Mouse (Mus musculus) liver, embryonic 15.5 days (tissue): ENCODE results near the gene Fbxw10. TPM values are rescaled to one million over a fixed set of nuclear protein-coding genes. Genes with fewer than 3 reads are reported as not detected.

Experiments used
- ATAC-seq: fragments of 200-750 bp; cut with Nextera tagmentation; 2 replicates; pipeline ENCODE4 v1.8.0; 2017; ENCODE audit warnings: moderate number of reproducible peaks, mild to moderate bottlenecking, moderate library complexity; ENCODE audit not compliant: insufficient read depth
- H3K27ac ChIP-seq: fragments of 300-500 bp; sonication (generic); replicated peaks from 2 replicates; pipeline ENCODE4 v1.5.1; 2015; ENCODE audit warnings: mild to moderate bottlenecking, inconsistent platforms
- H3K27me3 ChIP-seq: fragments of 300-500 bp; sonication (generic); 2 replicates; pipeline ENCODE4 v1.6.1; 2015; ENCODE audit warnings: mild to moderate bottlenecking, inconsistent platforms
- H3K36me3 ChIP-seq: fragments of 300-500 bp; sonication (generic); replicated peaks from 2 replicates; pipeline ENCODE4 v1.6.1; 2015; ENCODE audit warnings: moderate library complexity, mild to moderate bottlenecking, inconsistent platforms
- H3K4me1 ChIP-seq: fragments of 300-500 bp; sonication (generic); replicated peaks from 2 replicates; pipeline ENCODE4 v1.6.1; 2015; ENCODE audit warnings: inconsistent platforms
- H3K4me2 ChIP-seq: fragments of 300-500 bp; sonication (generic); 2 replicates; pipeline ENCODE4 v1.6.1; 2015; ENCODE audit warnings: moderate library complexity, mild to moderate bottlenecking, inconsistent platforms
- H3K4me3 ChIP-seq: fragments of 300-500 bp; sonication (generic); replicated peaks from 2 replicates; pipeline ENCODE4 v1.5.1; 2015; ENCODE audit warnings: mild to moderate bottlenecking, inconsistent platforms
- H3K9ac ChIP-seq: fragments of 300-500 bp; sonication (generic); 2 replicates; pipeline ENCODE4 v1.6.1; 2015; ENCODE audit warnings: moderate library complexity, mild to moderate bottlenecking, inconsistent platforms
- H3K9me3 ChIP-seq: fragments of 300-500 bp; sonication (generic); replicated peaks from 2 replicates; pipeline ENCODE4 v1.6.1; 2016; ENCODE audit warnings: inconsistent platforms
- WGBS: fragments of 180-500 bp; shearing (Covaris S2); methylation state at CpG from one replicate; pipeline ENCODE4 v1.1.7; 2015; ENCODE audit warnings: mixed read lengths; ENCODE audit not compliant: insufficient replicate concordance; 5-methylcytosine and 5-hydroxymethylcytosine counted together
- polyA plus RNA-seq: library from polyadenylated mRNA; unstranded; fragments of >200 nt; fragmentation: Nextera tagmentation; extraction: Ambion mirVana; gene quantifications from 2 replicates; pipeline ENCODE4 v1.2.1, GENCODE M21; 2015

Gene Fbxw10
- polyA plus RNA-seq, 1 experiment from 2014 or later: 0.07 TPM

- ATAC-seq: no peak
Measured at GRCm38 (mm10) chr11:62875696-62876095, 28.8 kb downstream of the Fbxw10 start.

GRCm38 (mm10) chr11:62876445-62876844, 29.6 kb downstream of the Fbxw10 start:
- H3K9me3 ChIP-seq: no peaks in the 10 kb centered on the region
- H3K4me2 ChIP-seq: no peak overlapping the region
- H3K27ac ChIP-seq: no peak overlapping the region
- no peak overlapping the region for H3K9ac ChIP-seq
- H3K4me1 ChIP-seq: peaks cover 15% of the 10 kb centered on the region
- H3K27me3 ChIP-seq: no peaks in the 10 kb centered on the region
- no peak overlapping the region for H3K4me3 ChIP-seq
- WGBS: 60% methylated on average over 4 of the region's 4 CpGs
- H3K36me3 ChIP-seq: no peaks in the 10 kb centered on the region
- ATAC-seq: no peak

More at GRCm38 (mm10) chr11:62875696-62876095, 28.8 kb downstream of the Fbxw10 start:
- Histone ChIP-seq H3K4me2 (no peak overlapping the region), H3K9ac (no peak overlapping the region), H3K27me3 (no peaks in the 10 kb centered on the region), H3K4me1 (peaks cover 15% of the 10 kb centered on the region), H3K27ac (no peak overlapping the region), H3K4me3 (no peak overlapping the region), H3K36me3 (no peaks in the 10 kb centered on the region), H3K9me3 (no peaks in the 10 kb centered on the region)
- WGBS: 75% methylated on average over 1 of the region's 1 CpGs

GRCm38 (mm10) chr11:62877391-62877790, 30.5 kb downstream of the Fbxw10 start:
- H3K4me3 ChIP-seq: no peak overlapping the region
- no peaks in the 10 kb centered on the region for H3K27me3 ChIP-seq
- no peak overlapping the region for H3K27ac ChIP-seq
- no peak overlapping the region for H3K9ac ChIP-seq
- 70% methylated on average over 1 of the region's 1 CpGs for WGBS
- ATAC-seq: no peak
- H3K9me3 ChIP-seq: no peaks in the 10 kb centered on the region
- no peak overlapping the region for H3K4me2 ChIP-seq
- no peaks in the 10 kb centered on the region for H3K36me3 ChIP-seq
- peaks cover 20% of the 10 kb centered on the region for H3K4me1 ChIP-seq

- no peaks in the 10 kb centered on the region for H3K9me3 ChIP-seq
- H3K4me2 ChIP-seq: peak overlapping the region; percentile 99
- 20% methylated on average over 9 of the region's 9 CpGs for WGBS
- peak overlapping the region; percentile 84 for H3K4me3 ChIP-seq
- ATAC-seq: no peak
- H3K4me1 ChIP-seq: peaks cover 29% of the 10 kb centered on the region
- H3K27ac ChIP-seq: no peak overlapping the region
- H3K27me3 ChIP-seq: no peaks in the 10 kb centered on the region
- H3K36me3 ChIP-seq: no peaks in the 10 kb centered on the region
- H3K9ac ChIP-seq: no peak overlapping the region
Measured at GRCm38 (mm10) chr11:62878728-62879127, 31.9 kb downstream of the Fbxw10 start.

GRCm38 (mm10) chr11:62879220-62880048, 32.6 kb downstream of the Fbxw10 start, which contains the start of gene Tvp23b:
Gene Tvp23b (plus strand): TSS chr11:62879455.
- peak; percentile 95 for ATAC-seq
- under 1% methylated on average over 55 of the region's 55 CpGs for WGBS
- H3K9ac ChIP-seq: peak within 1 kb of the TSS; percentile 83

GRCm38 (mm10) chr11:62883407-62883806, 36.5 kb downstream of the Fbxw10 start:
- H3K4me3 ChIP-seq: no peak overlapping the region
- no peaks in the 10 kb centered on the region for H3K9me3 ChIP-seq
- peaks cover 34% of the 10 kb centered on the region for H3K36me3 ChIP-seq
- WGBS: 22% methylated on average over 8 of the region's 8 CpGs
- 0 out of 2 replicates have a peak overlapping the region, but pooled peaks have one; percentile 5 for H3K4me2 ChIP-seq
- no peak overlapping the region for H3K9ac ChIP-seq
- ATAC-seq: no peak
- no peaks in the 10 kb centered on the region for H3K27me3 ChIP-seq
- H3K27ac ChIP-seq: no peak overlapping the region
- H3K4me1 ChIP-seq: peaks cover 29% of the 10 kb centered on the region

More at GRCm38 (mm10) chr11:62879220-62880048, 32.6 kb downstream of the Fbxw10 start, which contains the start of gene Tvp23b:
- Histone ChIP-seq H3K4me2 (peak within 1 kb of the TSS; percentile 99), H3K36me3 (0 out of 2 replicates have a peak, but pooled peaks cover 5% of the 10 kb centered on the region), H3K27me3 (no peaks in the 10 kb centered on the region), H3K9me3 (no peaks in the 10 kb centered on the region), H3K4me1 (peaks cover 29% of the 10 kb centered on the region), H3K27ac (peak within 1 kb of the TSS; percentile 81), H3K4me3 (peak within 1 kb of the TSS; percentile 84)

- H3K27ac ChIP-seq: no peak overlapping the region
- no peaks in the 10 kb centered on the region for H3K9me3 ChIP-seq
- 70% methylated on average over 5 of the region's 5 CpGs for WGBS
- H3K4me3 ChIP-seq: no peak overlapping the region
- no peak overlapping the region for H3K9ac ChIP-seq
- H3K27me3 ChIP-seq: no peaks in the 10 kb centered on the region
- H3K4me2 ChIP-seq: no peak overlapping the region
- ATAC-seq: no peak
- peaks cover 39% of the 10 kb centered on the region for H3K36me3 ChIP-seq
- peaks cover 16% of the 10 kb centered on the region for H3K4me1 ChIP-seq
Measured at GRCm38 (mm10) chr11:62885323-62885722, 38.5 kb downstream of the Fbxw10 start.

GRCm38 (mm10) chr11:62890796-62891195, 43.9 kb downstream of the Fbxw10 start:
- Histone ChIP-seq H3K36me3 (peaks cover 36% of the 10 kb centered on the region), H3K4me3 (no peak overlapping the region), H3K27ac (no peak overlapping the region), H3K9me3 (no peaks in the 10 kb centered on the region), H3K4me2 (no peak overlapping the region), H3K9ac (no peak overlapping the region), H3K4me1 (no peaks in the 10 kb centered on the region), H3K27me3 (no peaks in the 10 kb centered on the region)
- ATAC-seq: no peak
- WGBS: 88% methylated on average over 4 of the region's 4 CpGs

GRCm38 (mm10) chr11:62891763-62892162, 44.9 kb downstream of the Fbxw10 start:
- H3K27ac ChIP-seq: no peak overlapping the region
- H3K36me3 ChIP-seq: peaks cover 27% of the 10 kb centered on the region; the same call in 1 of the 2 replicates
- no peak overlapping the region for H3K9ac ChIP-seq
- H3K4me2 ChIP-seq: no peak overlapping the region
- no peak for ATAC-seq
- no peak overlapping the region for H3K4me3 ChIP-seq
- 69% methylated on average over 11 of the region's 11 CpGs for WGBS
- H3K27me3 ChIP-seq: no peaks in the 10 kb centered on the region
- no peaks in the 10 kb centered on the region for H3K4me1 ChIP-seq
- H3K9me3 ChIP-seq: no peaks in the 10 kb centered on the region

GRCm38 (mm10) chr11:62901699-62902323, 54.9 kb downstream of the Fbxw10 start:
- H3K9ac ChIP-seq: no peak overlapping the region
- H3K4me3 ChIP-seq: no peak overlapping the region
- no peak overlapping the region for H3K4me2 ChIP-seq
- H3K27ac ChIP-seq: no peak overlapping the region
- ATAC-seq: no peak
- H3K4me1 ChIP-seq: no peaks in the 10 kb centered on the region
- no peaks in the 10 kb centered on the region for H3K36me3 ChIP-seq
- no peaks in the 10 kb centered on the region for H3K9me3 ChIP-seq
- no peaks in the 10 kb centered on the region for H3K27me3 ChIP-seq
- WGBS: 31% methylated on average over 12 of the region's 12 CpGs

- no peak overlapping the region for H3K9ac ChIP-seq
- ATAC-seq: no peak
- H3K4me1 ChIP-seq: no peaks in the 10 kb centered on the region
- H3K4me2 ChIP-seq: no peak overlapping the region
- no peaks in the 10 kb centered on the region for H3K9me3 ChIP-seq
- H3K27ac ChIP-seq: no peak overlapping the region
- H3K4me3 ChIP-seq: no peak overlapping the region
- 53% methylated on average over 6 of the region's 6 CpGs for WGBS
- no peaks in the 10 kb centered on the region for H3K36me3 ChIP-seq
- no peaks in the 10 kb centered on the region for H3K27me3 ChIP-seq
Measured at GRCm38 (mm10) chr11:62903871-62904495, 57.1 kb downstream of the Fbxw10 start.
